Mouse (Mus musculus) megakaryocyte, embryonic 14.5 days (primary cell): Measurements from ENCODE around the gene Hddc3. TPM values are rescaled to one million over a fixed set of nuclear protein-coding genes. Genes with fewer than 3 reads are reported as not detected.

Source experiments
- H3K27me3 ChIP-seq: replicated peaks from 2 replicates; pipeline ENCODE3; 2012; ENCODE audit warnings: inconsistent platforms
- H3K36me3 ChIP-seq: replicated peaks from 2 replicates; pipeline ENCODE3; 2012; ENCODE audit warnings: low read length, inconsistent platforms, mixed read lengths
- H3K4me1 ChIP-seq: 2 replicates; pipeline ENCODE4 v1.6.1; 2012; ENCODE audit warnings: inconsistent platforms
- H3K4me3 ChIP-seq: replicated peaks from 2 replicates; pipeline ENCODE3; 2012; ENCODE audit warnings: moderate library complexity, mild to moderate bottlenecking, inconsistent platforms
- H3K9me3 ChIP-seq: 2 replicates; pipeline ENCODE4 v1.6.1; 2012; ENCODE audit warnings: inconsistent platforms
- FLI1 ChIP-seq: IDR thresholded peaks from 2 replicates; pipeline ENCODE4 v1.6.1; 2012; ENCODE audit warnings: low read length, inconsistent platforms, mixed read lengths
- GATA1 ChIP-seq: IDR thresholded peaks from 3 replicates; pipeline ENCODE4 v1.6.1; 2012; ENCODE audit warnings: mixed read lengths, low read length, inconsistent platforms, borderline replicate concordance
- polyA plus RNA-seq: library from polyadenylated mRNA; stranded (reverse); fragments of >175 nt; gene quantifications from 2 replicates; pipeline ENCODE4 v1.2.3, GENCODE M21; 2012; ENCODE audit warnings: low replicate concordance; ENCODE audit not compliant: insufficient read depth

Gene Hddc3
- polyA plus RNA-seq, 1 experiment = 104 TPM

DNA sequence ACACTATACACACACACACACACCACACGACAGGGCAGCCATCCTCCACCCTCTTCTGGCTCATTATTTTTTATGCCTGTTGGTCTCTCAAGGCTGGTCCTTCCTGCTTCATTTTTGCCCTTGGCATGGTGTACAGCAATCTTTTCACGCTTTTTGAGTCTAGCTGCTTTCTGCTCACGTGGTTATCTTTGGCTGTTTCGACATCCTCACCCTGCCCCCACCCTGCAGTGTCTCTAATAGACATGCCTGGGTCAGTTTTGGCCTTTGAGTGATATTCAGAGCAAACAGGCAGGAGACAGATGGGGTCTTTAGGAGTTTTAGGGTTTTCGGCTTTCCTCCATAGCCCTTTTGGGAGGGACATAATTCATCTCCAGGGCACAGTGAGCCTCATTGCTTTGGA, 3.9 kb downstream of the Hddc3 start:
- no peak overlapping the region for H3K4me3 ChIP-seq
- peaks cover 58% of the 10 kb centered on the region for H3K36me3 ChIP-seq
- H3K27me3 ChIP-seq = no peaks in the 10 kb centered on the region
- no peak for TF ChIP-seq FLI1
- TF ChIP-seq GATA1 = no peak
- peaks cover 85% of the 10 kb centered on the region for H3K4me1 ChIP-seq
- no peaks in the 10 kb centered on the region for H3K9me3 ChIP-seq

DNA sequence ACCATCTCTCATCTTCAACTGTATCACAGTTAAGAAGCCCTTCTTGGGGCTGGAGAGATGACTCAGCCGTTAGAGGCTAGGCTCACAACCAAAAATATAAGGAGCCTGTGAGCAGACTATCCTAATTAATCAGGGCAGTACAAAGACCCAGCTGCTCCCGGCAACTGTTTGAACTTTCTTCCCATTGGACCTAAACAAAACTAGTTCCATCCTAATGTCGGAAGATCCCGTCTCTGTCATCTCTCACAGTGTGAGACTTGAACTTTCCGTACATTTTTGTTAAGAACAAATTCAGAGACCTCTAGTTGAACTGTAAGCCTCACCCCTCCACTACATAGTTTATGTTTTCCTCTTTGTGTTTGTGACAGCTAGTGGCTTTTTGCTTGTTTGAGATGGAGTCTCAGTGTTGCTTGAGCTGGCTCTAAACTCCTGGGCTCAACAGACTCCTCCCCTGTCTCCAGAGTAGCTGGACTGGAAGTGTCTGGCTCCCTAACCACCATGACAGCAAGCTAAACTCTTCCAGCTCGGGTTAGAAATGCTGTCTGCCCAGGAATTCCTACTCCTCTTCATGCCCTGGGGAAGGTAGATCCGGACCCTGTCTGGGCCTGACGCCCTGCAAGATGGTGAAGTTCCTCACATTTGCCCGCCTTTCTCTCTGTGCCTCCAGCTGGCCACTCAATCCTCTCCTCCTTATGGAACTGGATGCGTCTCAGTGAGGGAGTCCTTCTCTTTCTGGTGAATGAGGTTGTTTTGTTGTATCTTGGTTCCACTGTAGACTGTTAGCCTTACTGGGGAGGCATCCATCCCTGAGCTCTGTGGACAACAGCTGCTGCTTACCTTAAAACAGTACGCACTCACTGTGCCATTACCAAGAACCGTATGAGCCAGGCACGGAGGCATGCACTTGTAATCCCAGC, 5.0 kb downstream of the Hddc3 start:
- no peaks in the 10 kb centered on the region for H3K27me3 ChIP-seq
- H3K4me3 ChIP-seq = peak overlapping the region; percentile 75
- no peaks in the 10 kb centered on the region for H3K9me3 ChIP-seq
- peaks cover 86% of the 10 kb centered on the region for H3K4me1 ChIP-seq
- H3K36me3 ChIP-seq = peaks cover 68% of the 10 kb centered on the region
- TF ChIP-seq FLI1 (no peak), GATA1 (no peak)

DNA sequence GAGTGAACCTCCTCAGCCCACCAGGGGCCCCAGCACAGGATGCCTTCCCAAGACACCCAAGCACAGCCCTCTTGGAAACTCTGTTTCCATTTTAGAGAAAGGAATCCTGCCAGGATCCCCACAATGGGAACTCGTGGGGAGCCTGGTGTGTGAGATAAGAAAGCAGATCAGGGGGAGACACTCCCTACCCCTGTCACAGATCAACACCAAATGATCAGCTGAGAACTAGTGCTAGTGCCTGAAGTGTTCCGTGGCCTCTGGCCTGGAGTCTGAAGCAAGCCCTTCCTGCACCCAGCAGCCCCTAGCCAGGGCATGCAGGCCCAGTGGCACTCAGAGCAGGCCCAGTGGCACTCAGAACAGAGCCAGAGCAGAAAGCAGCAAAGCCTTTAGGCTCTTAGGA, 7.9 kb downstream of the Hddc3 start:
- no peaks in the 10 kb centered on the region for H3K9me3 ChIP-seq
- peaks cover 88% of the 10 kb centered on the region for H3K4me1 ChIP-seq
- no peaks in the 10 kb centered on the region for H3K27me3 ChIP-seq
- H3K36me3 ChIP-seq = peaks cover 89% of the 10 kb centered on the region
- H3K4me3 ChIP-seq = peak overlapping the region; percentile 62
- TF ChIP-seq FLI1 = no peak
- TF ChIP-seq GATA1 = no peak

DNA sequence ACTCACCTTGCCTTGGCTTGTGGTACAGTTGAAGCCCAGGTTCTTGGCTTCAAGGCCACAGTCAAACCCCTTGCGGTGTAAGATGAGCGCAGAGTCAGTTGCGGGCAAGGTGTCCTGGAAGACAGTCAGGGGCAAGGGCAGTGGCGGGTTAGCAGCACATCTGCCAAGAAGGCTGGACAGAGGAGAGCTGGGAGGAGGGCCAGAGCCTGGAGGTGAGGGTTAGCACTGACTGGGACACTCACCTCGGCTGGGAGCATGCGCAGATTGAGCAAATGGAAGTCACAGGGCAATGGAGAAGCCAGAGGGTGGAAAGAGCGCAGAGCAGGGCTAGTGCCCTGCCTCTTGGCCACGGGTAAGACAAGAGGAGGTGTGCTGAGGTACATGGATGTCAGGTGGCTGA, 10.0 kb downstream of the Hddc3 start:
- Histone ChIP-seq H3K36me3 (peaks cover 95% of the 10 kb centered on the region), H3K27me3 (no peaks in the 10 kb centered on the region), H3K4me3 (no peak overlapping the region), H3K9me3 (no peaks in the 10 kb centered on the region), H3K4me1 (peaks cover 82% of the 10 kb centered on the region)
- TF ChIP-seq FLI1 (no peak), GATA1 (no peak)

DNA sequence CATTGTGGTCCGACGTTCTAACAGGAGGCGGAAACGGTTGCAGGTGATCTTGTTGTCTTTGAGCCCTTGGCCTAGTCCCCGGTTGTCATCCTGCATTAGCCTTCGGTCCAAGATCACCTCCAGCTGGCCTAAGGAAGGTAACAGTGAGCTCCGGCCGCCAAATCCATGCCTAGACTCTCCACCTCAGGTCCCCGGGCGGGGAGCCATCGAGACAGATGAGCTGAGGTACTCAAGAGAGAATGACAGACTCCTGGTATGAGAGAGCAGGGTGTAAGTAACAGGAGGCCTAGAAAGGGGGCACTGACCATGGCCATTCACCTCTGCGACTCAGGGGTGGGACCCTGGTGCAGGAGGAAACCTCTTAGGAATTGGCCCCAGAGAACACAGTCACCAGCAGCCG, 13.4 kb downstream of the Hddc3 start:
- H3K27me3 ChIP-seq = no peaks in the 10 kb centered on the region
- H3K4me1 ChIP-seq = peaks cover 76% of the 10 kb centered on the region
- TF ChIP-seq GATA1 = no peak
- no peak for TF ChIP-seq FLI1
- peaks cover 96% of the 10 kb centered on the region for H3K36me3 ChIP-seq
- no peak overlapping the region for H3K4me3 ChIP-seq
- H3K9me3 ChIP-seq = no peaks in the 10 kb centered on the region

DNA sequence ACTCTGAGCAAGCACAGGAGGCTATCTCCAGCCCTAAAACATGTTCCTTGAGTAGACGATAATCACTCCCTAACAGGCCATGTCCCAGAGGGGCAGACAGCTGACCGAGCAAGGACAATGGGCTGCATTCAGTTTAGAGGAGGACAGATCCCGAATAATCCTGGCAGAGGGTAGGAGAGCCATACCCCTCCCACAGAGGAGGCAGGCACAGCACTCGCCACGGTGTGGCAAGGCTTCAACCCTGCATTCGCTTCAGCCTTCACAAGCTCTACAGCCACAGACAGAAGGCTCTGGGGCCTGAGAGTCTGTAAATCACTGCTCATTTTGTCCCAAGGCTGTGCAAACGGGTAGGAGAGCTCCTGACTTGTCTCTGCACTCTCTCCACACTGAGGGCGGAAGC, 14.3 kb downstream of the Hddc3 start:
- peaks cover 97% of the 10 kb centered on the region for H3K36me3 ChIP-seq
- H3K27me3 ChIP-seq = no peaks in the 10 kb centered on the region
- no peak for TF ChIP-seq GATA1
- TF ChIP-seq FLI1 = no peak
- H3K9me3 ChIP-seq = no peaks in the 10 kb centered on the region
- peaks cover 72% of the 10 kb centered on the region for H3K4me1 ChIP-seq
- no peak overlapping the region for H3K4me3 ChIP-seq

DNA sequence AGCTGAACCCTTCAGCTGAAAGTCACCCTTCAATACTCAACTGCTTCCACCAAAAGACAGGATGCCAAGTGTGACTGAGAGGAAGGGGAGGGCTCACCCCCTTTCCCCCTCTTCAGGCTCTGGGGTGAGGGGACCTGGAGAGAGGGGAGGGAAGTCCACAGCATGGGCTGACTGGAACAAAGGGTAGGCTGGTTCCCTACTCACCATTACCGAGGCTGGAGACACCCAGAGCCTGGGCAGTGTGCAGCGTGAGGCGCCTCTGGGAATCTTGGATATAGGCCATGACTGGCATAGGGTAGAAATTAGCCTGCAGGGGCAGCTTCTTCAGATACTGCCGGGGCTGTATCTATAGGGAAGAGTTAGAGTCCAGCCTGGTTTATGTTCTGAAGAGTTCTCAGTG, 15.1 kb downstream of the Hddc3 start:
- Histone ChIP-seq H3K36me3 (peaks cover 97% of the 10 kb centered on the region), H3K27me3 (no peaks in the 10 kb centered on the region), H3K4me3 (no peak overlapping the region), H3K4me1 (peaks cover 72% of the 10 kb centered on the region), H3K9me3 (no peaks in the 10 kb centered on the region)
- TF ChIP-seq FLI1 = no peak
- no peak for TF ChIP-seq GATA1

DNA sequence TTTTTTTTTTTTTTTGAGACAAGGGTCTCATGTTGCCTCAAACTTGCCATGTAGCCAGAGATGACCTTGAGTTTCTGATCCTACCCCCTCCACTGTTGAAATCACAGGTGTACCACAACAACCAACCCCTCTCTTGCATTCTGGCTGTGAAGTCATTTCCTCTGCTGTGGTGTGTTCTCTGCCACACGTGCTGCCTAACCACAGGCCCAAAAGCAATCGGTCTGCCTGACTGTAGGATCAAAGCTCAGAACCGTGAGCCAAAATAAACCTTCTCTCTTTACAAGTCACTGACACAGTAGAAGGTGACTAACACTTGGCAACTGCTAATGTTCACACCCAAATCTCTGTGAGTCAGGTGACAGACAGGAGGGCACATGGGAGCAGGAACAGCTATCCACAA, 17.5 kb downstream of the Hddc3 start:
- Histone ChIP-seq H3K36me3 (peaks cover 97% of the 10 kb centered on the region), H3K4me1 (peaks cover 66% of the 10 kb centered on the region), H3K27me3 (no peaks in the 10 kb centered on the region), H3K9me3 (no peaks in the 10 kb centered on the region), H3K4me3 (no peak overlapping the region)
- TF ChIP-seq GATA1 (no peak), FLI1 (no peak)

DNA sequence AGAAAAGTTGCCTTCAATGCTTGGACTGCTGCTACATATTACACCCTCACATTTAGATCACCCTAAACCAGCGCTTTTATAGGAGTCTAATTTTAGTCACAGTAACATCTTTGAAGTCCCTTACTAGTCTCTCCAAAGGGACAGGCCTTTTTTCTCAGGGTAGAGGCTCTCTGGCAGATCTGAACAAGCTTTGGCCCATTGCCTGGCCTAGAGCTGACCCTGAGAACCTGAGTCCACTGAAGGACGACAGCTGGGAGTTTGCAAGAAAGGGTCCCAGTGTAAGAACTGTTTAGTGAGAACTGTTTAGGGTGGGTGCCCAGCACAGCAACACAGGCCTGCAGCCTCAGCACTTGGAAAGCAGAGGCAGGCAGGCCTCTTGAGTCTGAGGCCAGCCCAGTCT, 22.9 kb downstream of the Hddc3 start:
- Histone ChIP-seq H3K4me3 (no peak overlapping the region), H3K4me1 (peaks cover 71% of the 10 kb centered on the region), H3K9me3 (no peaks in the 10 kb centered on the region), H3K36me3 (peaks cover 83% of the 10 kb centered on the region), H3K27me3 (no peaks in the 10 kb centered on the region)
- no peak for TF ChIP-seq GATA1
- TF ChIP-seq FLI1 = no peak

DNA sequence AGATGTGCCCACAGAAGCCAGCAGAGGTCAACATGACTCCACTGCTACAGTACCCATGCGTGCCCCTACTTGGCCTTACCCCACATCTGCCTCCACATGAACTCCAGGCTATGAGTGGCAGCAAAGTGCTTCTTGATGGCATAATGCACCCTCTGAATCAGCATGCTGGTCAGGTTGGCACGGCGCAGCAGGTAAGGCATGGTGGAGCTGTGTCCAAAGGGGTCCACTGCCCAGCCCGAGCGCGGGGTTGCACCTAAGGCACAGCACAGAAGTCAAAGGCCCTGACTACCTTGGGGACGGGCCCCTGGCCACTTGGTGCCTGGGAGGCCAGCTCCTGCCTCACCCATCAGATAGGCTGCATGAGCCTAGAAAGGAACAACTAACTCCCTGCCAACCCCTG, 24.3 kb downstream of the Hddc3 start:
- no peak for TF ChIP-seq GATA1
- no peak for TF ChIP-seq FLI1
- Histone ChIP-seq H3K36me3 (peaks cover 68% of the 10 kb centered on the region), H3K4me1 (peaks cover 72% of the 10 kb centered on the region), H3K9me3 (no peaks in the 10 kb centered on the region), H3K27me3 (no peaks in the 10 kb centered on the region), H3K4me3 (peak overlapping the region; percentile 26)

DNA sequence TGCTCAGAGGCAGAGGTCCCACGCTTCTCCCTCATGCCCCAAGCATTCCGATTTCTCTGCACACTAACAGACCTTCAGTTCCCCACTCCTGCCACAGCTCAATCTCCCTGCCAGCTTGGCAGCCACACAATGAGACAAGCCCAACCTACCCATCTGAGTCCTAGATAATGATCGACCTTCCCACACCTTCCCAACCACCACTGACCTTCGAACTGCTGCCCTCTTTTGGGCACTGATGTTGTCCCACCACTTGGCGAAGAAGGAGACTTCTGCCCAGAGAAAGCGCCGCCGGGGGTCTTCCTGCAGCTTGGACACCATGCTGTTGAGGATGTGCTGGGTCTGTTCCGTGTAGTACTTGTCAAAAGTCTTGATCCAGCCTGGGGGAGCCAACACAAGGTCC, 25.1 kb downstream of the Hddc3 start:
- Histone ChIP-seq H3K9me3 (no peaks in the 10 kb centered on the region), H3K27me3 (no peaks in the 10 kb centered on the region), H3K4me3 (peak overlapping the region; percentile 80), H3K36me3 (peaks cover 60% of the 10 kb centered on the region), H3K4me1 (peaks cover 72% of the 10 kb centered on the region)
- TF ChIP-seq GATA1 (no peak), FLI1 (no peak)
